ENCODE assay signal across 9 mouse cellular contexts in the genomic region with DNA sequence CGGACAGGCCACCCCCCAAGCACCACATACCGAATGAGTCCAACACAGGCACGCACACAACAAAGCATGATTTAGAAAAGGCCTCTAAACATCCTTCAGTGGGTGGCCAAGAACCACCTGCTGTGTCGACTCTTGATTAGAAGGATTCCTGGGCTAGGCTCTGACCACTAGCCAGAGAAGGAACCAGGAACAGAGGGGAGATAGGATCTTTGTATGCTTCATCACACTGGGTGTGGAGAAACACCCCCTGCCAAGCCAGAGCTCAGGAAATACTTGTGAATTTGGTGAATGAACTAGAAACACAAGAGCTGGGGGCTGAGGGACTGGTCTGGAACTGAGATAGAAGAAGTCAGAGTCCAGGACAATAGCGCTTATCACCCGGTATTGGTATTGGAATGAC. TPM values are rescaled to one million over a fixed set of nuclear protein-coding genes. Genes with fewer than 3 reads are reported as not detected.
DNase-seq lines count a peak whose midpoint lies in the region; ATAC-seq and TF ChIP-seq lines count a peak whose summit lies in the region.
"Had no signal": no experiment of that assay in that cellular context is flagged by ENCODE, and none has a peak within 500 bp of the region (broad histone marks: within the 10 kb centered on the region; RNA-seq: fewer than 3 reads in every experiment).

No protein-coding gene starts in this region.

- intact Hi-C loops in heart, postnatal 36 days (cut with DNase I): no loop called here

- peaks cover 9% of the 10 kb centered on the region; the same call in 1 of the 2 replicates for H3K27me3 ChIP-seq in heart, embryonic 12.5 days (replicated peaks)
- no peaks in the 10 kb centered on the region for H3K27me3 ChIP-seq in ES-Bruce4 (ENCODE audit: control insufficient read depth, insufficient read depth, low read length, poor library complexity, severe bottlenecking)
- H3K27me3 ChIP-seq in forebrain, embryonic 16.5 days (replicated peaks; ENCODE audit: control insufficient read depth, insufficient read depth, low read length): no peaks in the 10 kb centered on the region
- H3K27me3 ChIP-seq in midbrain, embryonic 11.5 days (ENCODE audit: control insufficient read depth, insufficient read depth, low read length): peaks cover 9% of the 10 kb centered on the region; the same call in 1 of the 2 replicates

- TF ChIP-seq CTCF in ES-Bruce4 (IDR thresholded peaks at IDR 0.05; ENCODE audit: low read depth, low read length): no peak

- no peak for ATAC-seq in heart, embryonic 12.5 days (ENCODE audit: insufficient number of reproducible peaks, low FRiP score)
- no peak for ATAC-seq in forebrain, embryonic 16.5 days
- ATAC-seq in midbrain, embryonic 11.5 days (ENCODE audit: low FRiP score): no peak

- H3K27ac ChIP-seq in heart, embryonic 12.5 days (ENCODE audit: poor library complexity, severe bottlenecking): peak overlapping the region; percentile 14; the same call in 1 of the 2 replicates
- H3K27ac ChIP-seq in ES-Bruce4 (ENCODE audit: insufficient read depth, low read length): peak overlapping the region; percentile 13; the same call in 1 of the 2 replicates
- peak overlapping the region; percentile 83 for H3K27ac ChIP-seq in forebrain, embryonic 16.5 days (ENCODE audit: low read length)
- H3K27ac ChIP-seq in midbrain, embryonic 11.5 days (ENCODE audit: low read depth, low read length): no peak overlapping the region
- H3K27ac ChIP-seq: left cerebral cortex, adult 2 months had no signal

- WGBS in heart, embryonic 12.5 days: 11% methylated on average over 6 of the region's 6 CpGs
- WGBS in forebrain, embryonic 16.5 days: 3% methylated on average over 6 of the region's 6 CpGs
- 3% methylated on average over 6 of the region's 6 CpGs for WGBS in midbrain, embryonic 11.5 days

- TF ChIP-seq EP300 in ES-Bruce4 (IDR thresholded peaks at IDR 0.05; ENCODE audit: insufficient read depth, low read depth, low read length): no peak

- peaks cover 30% of the 10 kb centered on the region for H3K4me1 ChIP-seq in heart, embryonic 12.5 days (replicated peaks)
- H3K4me1 ChIP-seq in ES-Bruce4 (ENCODE audit: control insufficient read depth, insufficient read depth, low read length): peaks cover 5% of the 10 kb centered on the region
- peaks cover 56% of the 10 kb centered on the region for H3K4me1 ChIP-seq in forebrain, embryonic 16.5 days (replicated peaks; ENCODE audit: control insufficient read depth, insufficient read depth, low read length)
- peaks cover 41% of the 10 kb centered on the region for H3K4me1 ChIP-seq in midbrain, embryonic 11.5 days (ENCODE audit: control insufficient read depth, insufficient read depth, low read length)

- no peak for DNase-seq in heart, postnatal 36 days
- peak; percentile 91 for DNase-seq in midbrain, embryonic 11.5 days (ENCODE audit: low spot score, missing footprints)
- DNase-seq in right cerebral cortex, adult 2 months (ENCODE audit: low spot score in 2 of 2): no peak
- no peak for DNase-seq in urinary bladder, adult 2 months (ENCODE audit: low spot score)
- no peak for DNase-seq in layer of hippocampus, adult 9-11 months

- peak overlapping the region; percentile 90 for H3K9ac ChIP-seq in heart, embryonic 12.5 days
- H3K9ac ChIP-seq in ES-Bruce4 (ENCODE audit: low read depth, poor library complexity, severe bottlenecking): 0 out of 2 replicates have a peak overlapping the region, but pooled peaks have one; percentile 69
- H3K9ac ChIP-seq in forebrain, embryonic 16.5 days (replicated peaks; ENCODE audit: low read depth, low read length): peak overlapping the region; percentile 86
- peak overlapping the region; percentile 90 for H3K9ac ChIP-seq in midbrain, embryonic 11.5 days (ENCODE audit: low read length)

- H3K36me3 ChIP-seq in heart, embryonic 12.5 days: peaks cover 23% of the 10 kb centered on the region
- H3K36me3 ChIP-seq in ES-Bruce4 (ENCODE audit: control insufficient read depth, insufficient read depth, low read length, poor library complexity, severe bottlenecking): 0 out of 2 replicates have a peak, but pooled peaks cover 6% of the 10 kb centered on the region
- H3K36me3 ChIP-seq in forebrain, embryonic 16.5 days (ENCODE audit: control insufficient read depth, insufficient read depth): no peaks in the 10 kb centered on the region
- no peaks in the 10 kb centered on the region for H3K36me3 ChIP-seq in midbrain, embryonic 11.5 days (ENCODE audit: control insufficient read depth, insufficient read depth, low read length)

- no peaks in the 10 kb centered on the region for H3K9me3 ChIP-seq in heart, embryonic 12.5 days (replicated peaks)
- H3K9me3 ChIP-seq in ES-Bruce4 (replicated peaks; ENCODE audit: control insufficient read depth, insufficient read depth, low read length, poor library complexity, severe bottlenecking): no peaks in the 10 kb centered on the region
- H3K9me3 ChIP-seq in forebrain, embryonic 16.5 days (ENCODE audit: control insufficient read depth, low read length): no peaks in the 10 kb centered on the region
- H3K9me3 ChIP-seq in midbrain, embryonic 11.5 days (ENCODE audit: control insufficient read depth, low read length): no peaks in the 10 kb centered on the region

- TF ChIP-seq POLR2A in ES-Bruce4 (IDR thresholded peaks at IDR 0.05; ENCODE audit: insufficient read depth, low read length): no peak

- H3K4me3 ChIP-seq in heart, embryonic 12.5 days: peak overlapping the region; percentile 82
- H3K4me3 ChIP-seq in ES-Bruce4 (ENCODE audit: low read depth, low read length): peak overlapping the region; percentile 71; the same call in 1 of the 2 replicates
- peak overlapping the region; percentile 84 for H3K4me3 ChIP-seq in forebrain, embryonic 16.5 days (replicated peaks; ENCODE audit: low read length)
- H3K4me3 ChIP-seq in midbrain, embryonic 11.5 days (ENCODE audit: low read depth, low read length): peak overlapping the region; percentile 68

- peak overlapping the region; percentile 86 for H3K4me2 ChIP-seq in heart, embryonic 12.5 days
- H3K4me2 ChIP-seq in forebrain, embryonic 16.5 days (ENCODE audit: low read length): peak overlapping the region; percentile 75
- peak overlapping the region; percentile 55 for H3K4me2 ChIP-seq in midbrain, embryonic 11.5 days

RNA-seq across cellular contexts. Expression of a gene that starts 1.3 kb away (rescaled TPM):
- 8.7 and 10.6 TPM in 2 replicates for polyA plus RNA-seq in heart, embryonic 12.5 days (2016; fragmentation: Nextera tagmentation; extraction: Ambion mirVana)
- under 1 TPM; 0.19 to 0.22 TPM for total RNA-seq in heart, postnatal 36 days (2021)
- polyA plus RNA-seq in ES-Bruce4 (2011; ENCODE audit: insufficient read depth, insufficient read length, low read depth, missing spikeins): 14.6 and 16.7 TPM in 2 replicates
- 14.1 and 16.7 TPM in 2 replicates for polyA plus RNA-seq in forebrain, embryonic 16.5 days (2015; fragmentation: Nextera tagmentation; extraction: Ambion mirVana)
- polyA plus RNA-seq in midbrain, embryonic 11.5 days (2014; fragmentation: Nextera tagmentation; extraction: Ambion mirVana): 15.3 and 17.5 TPM in 2 replicates
- polyA plus RNA-seq in urinary bladder, adult 2 months (2012; rRNA removed): 3.4 and 3.7 TPM in 2 replicates

RNA-seq across cellular contexts. Expression of a gene that starts 13.3 kb away (rescaled TPM):
- polyA plus RNA-seq in heart, embryonic 12.5 days (2016; fragmentation: Nextera tagmentation; extraction: Ambion mirVana): 47.2 and 55.5 TPM in 2 replicates
- total RNA-seq in heart, postnatal 36 days (2021): 10 to 100 TPM; 56.5 to 62.6 TPM
- polyA plus RNA-seq in ES-Bruce4 (2011; ENCODE audit: insufficient read depth, insufficient read length, low read depth, missing spikeins): 25.2 TPM in 2 replicates
- 40.4 and 55.2 TPM in 2 replicates for polyA plus RNA-seq in forebrain, embryonic 16.5 days (2015; fragmentation: Nextera tagmentation; extraction: Ambion mirVana)
- 17.0 and 18.7 TPM in 2 replicates for polyA plus RNA-seq in midbrain, embryonic 11.5 days (2014; fragmentation: Nextera tagmentation; extraction: Ambion mirVana)
- polyA plus RNA-seq in urinary bladder, adult 2 months (2012; rRNA removed): 96.1 and 101 TPM in 2 replicates

RNA-seq across cellular contexts. Expression of a gene that starts 13.8 kb away (rescaled TPM):
- 1.3 TPM in 2 replicates for polyA plus RNA-seq in heart, embryonic 12.5 days (2016; fragmentation: Nextera tagmentation; extraction: Ambion mirVana)
- total RNA-seq in heart, postnatal 36 days (2021): not detected
- polyA plus RNA-seq in ES-Bruce4 (2011; ENCODE audit: insufficient read depth, insufficient read length, low read depth, missing spikeins): 17.2 and 18.9 TPM in 2 replicates
- 55.3 and 55.8 TPM in 2 replicates for polyA plus RNA-seq in forebrain, embryonic 16.5 days (2015; fragmentation: Nextera tagmentation; extraction: Ambion mirVana)
- 4.6 and 6.4 TPM in 2 replicates for polyA plus RNA-seq in midbrain, embryonic 11.5 days (2014; fragmentation: Nextera tagmentation; extraction: Ambion mirVana)
- polyA plus RNA-seq in urinary bladder, adult 2 months (2012; rRNA removed): 0.36 and 0.55 TPM in 2 replicates

RNA-seq across cellular contexts. Expression of a gene that starts 25.2 kb away (rescaled TPM):
- not detected in 2 replicates for polyA plus RNA-seq in heart, embryonic 12.5 days (2016; fragmentation: Nextera tagmentation; extraction: Ambion mirVana)
- total RNA-seq in heart, postnatal 36 days (2021): not detected
- 0.25 and 0.29 TPM in 2 replicates for polyA plus RNA-seq in ES-Bruce4 (2011; ENCODE audit: insufficient read depth, insufficient read length, low read depth, missing spikeins)
- polyA plus RNA-seq in forebrain, embryonic 16.5 days (2015; fragmentation: Nextera tagmentation; extraction: Ambion mirVana): 0.27 TPM in 1 of 2 replicates, not detected in the other
- 0.33 TPM in 1 of 2 replicates, not detected in the other for polyA plus RNA-seq in midbrain, embryonic 11.5 days (2014; fragmentation: Nextera tagmentation; extraction: Ambion mirVana)
- polyA plus RNA-seq in urinary bladder, adult 2 months (2012; rRNA removed): 0.24 and 0.41 TPM in 2 replicates

RNA-seq across cellular contexts. Expression of a gene that starts 28.5 kb away (rescaled TPM):
- 0.09 TPM in 1 of 2 replicates, not detected in the other for polyA plus RNA-seq in heart, embryonic 12.5 days (2016; fragmentation: Nextera tagmentation; extraction: Ambion mirVana)
- total RNA-seq in heart, postnatal 36 days (2021): not detected
- not detected in 2 replicates for polyA plus RNA-seq in ES-Bruce4 (2011; ENCODE audit: insufficient read depth, insufficient read length, low read depth, missing spikeins)
- 1.2 and 1.3 TPM in 2 replicates for polyA plus RNA-seq in forebrain, embryonic 16.5 days (2015; fragmentation: Nextera tagmentation; extraction: Ambion mirVana)
- 0.23 and 0.40 TPM in 2 replicates for polyA plus RNA-seq in midbrain, embryonic 11.5 days (2014; fragmentation: Nextera tagmentation; extraction: Ambion mirVana)
- polyA plus RNA-seq in urinary bladder, adult 2 months (2012; rRNA removed): 0.07 and 0.33 TPM in 2 replicates
